Mouse (Mus musculus): Measurements from ENCODE around the gene Prr19.
"Not testable (repeated sequence)": the region's sequence is repeated elsewhere in the genome, so short reads cannot be mapped to it uniquely, and the experiment has no call there.

The Prr19 gene

GRCm38 (mm10) chr7:25301063-25301462 lies at the start of gene Prr19:
Gene Prr19, plus strand, starts transcription at chr7:25301411.
- in situ Hi-C loops (cut with MboI), result no loop called here

GRCm38 (mm10) chr7:25251822-25252221 lies 49.4 kb upstream of the Prr19 start:
- in situ Hi-C loops (cut with MboI), result no loop called here

GRCm38 (mm10) chr7:25261896-25262295 lies 39.3 kb upstream of the Prr19 start:
- in situ Hi-C loops (cut with MboI), result no loop called here

- in situ Hi-C loops (cut with MboI), result no loop called here
Measured at GRCm38 (mm10) chr7:25263968-25264870, 37.0 kb upstream of the Prr19 start.

GRCm38 (mm10) chr7:25265743-25266142 lies 35.5 kb upstream of the Prr19 start:
- in situ Hi-C loops (cut with MboI), result not testable (repeated sequence)

- in situ Hi-C loops (cut with MboI), result no loop called here
Measured at GRCm38 (mm10) chr7:25266180-25266962, 34.8 kb upstream of the Prr19 start.

- in situ Hi-C loops (cut with MboI), result no loop called here
Measured at GRCm38 (mm10) chr7:25267301-25267750, 33.9 kb upstream of the Prr19 start, which contains the start of gene Cic. Gene Cic, plus strand, starts transcription at chr7:25267704.

- in situ Hi-C loops (cut with MboI), result no loop called here
Measured at GRCm38 (mm10) chr7:25267751-25268463, 33.3 kb upstream of the Prr19 start.

GRCm38 (mm10) chr7:25268588-25268987 lies 32.6 kb upstream of the Prr19 start:
- in situ Hi-C loops (cut with MboI), result no loop called here

GRCm38 (mm10) chr7:25269029-25269428 lies 32.2 kb upstream of the Prr19 start:
- in situ Hi-C loops (cut with MboI), result no loop called here

- in situ Hi-C loops (cut with MboI), result loop anchor here (10.0 kb wide), 1 partner anchor 85 kb away; no protein-coding TSS in a partner anchor
Measured at GRCm38 (mm10) chr7:25269545-25270271, 31.5 kb upstream of the Prr19 start.

GRCm38 (mm10) chr7:25270652-25271633 lies 30.3 kb upstream of the Prr19 start:
- in situ Hi-C loops (cut with MboI), result loop anchor here (10.0 kb wide), 1 partner anchor 86 kb away; no protein-coding TSS in a partner anchor

GRCm38 (mm10) chr7:25271651-25272444 lies 29.4 kb upstream of the Prr19 start:
- in situ Hi-C loops (cut with MboI), result loop anchor here (10.0 kb wide), 1 partner anchor 87 kb away; no protein-coding TSS in a partner anchor

- in situ Hi-C loops (cut with MboI), result loop anchor here (10.0 kb wide), 1 partner anchor 88 kb away; no protein-coding TSS in a partner anchor
Measured at GRCm38 (mm10) chr7:25272445-25273258, 28.6 kb upstream of the Prr19 start.

- in situ Hi-C loops (cut with MboI), result loop anchor here (10.0 kb wide), 1 partner anchor 89 kb away; no protein-coding TSS in a partner anchor
Measured at GRCm38 (mm10) chr7:25273259-25274241, 27.7 kb upstream of the Prr19 start.

- in situ Hi-C loops (cut with MboI), result loop anchor here (10.0 kb wide), 1 partner anchor 90 kb away; no protein-coding TSS in a partner anchor
Measured at GRCm38 (mm10) chr7:25274571-25274970, 26.6 kb upstream of the Prr19 start.
